Mouse (Mus musculus): ENCODE measurements around the gene Naa10. TPM values are rescaled to one million over a fixed set of nuclear protein-coding genes. Genes with fewer than 3 reads are reported as not detected.

The Naa10 gene
- 94.8 and 99.2 TPM in 2 replicates for polyA plus RNA-seq (2015; fragmentation: Nextera tagmentation; extraction: Ambion mirVana)

DNA sequence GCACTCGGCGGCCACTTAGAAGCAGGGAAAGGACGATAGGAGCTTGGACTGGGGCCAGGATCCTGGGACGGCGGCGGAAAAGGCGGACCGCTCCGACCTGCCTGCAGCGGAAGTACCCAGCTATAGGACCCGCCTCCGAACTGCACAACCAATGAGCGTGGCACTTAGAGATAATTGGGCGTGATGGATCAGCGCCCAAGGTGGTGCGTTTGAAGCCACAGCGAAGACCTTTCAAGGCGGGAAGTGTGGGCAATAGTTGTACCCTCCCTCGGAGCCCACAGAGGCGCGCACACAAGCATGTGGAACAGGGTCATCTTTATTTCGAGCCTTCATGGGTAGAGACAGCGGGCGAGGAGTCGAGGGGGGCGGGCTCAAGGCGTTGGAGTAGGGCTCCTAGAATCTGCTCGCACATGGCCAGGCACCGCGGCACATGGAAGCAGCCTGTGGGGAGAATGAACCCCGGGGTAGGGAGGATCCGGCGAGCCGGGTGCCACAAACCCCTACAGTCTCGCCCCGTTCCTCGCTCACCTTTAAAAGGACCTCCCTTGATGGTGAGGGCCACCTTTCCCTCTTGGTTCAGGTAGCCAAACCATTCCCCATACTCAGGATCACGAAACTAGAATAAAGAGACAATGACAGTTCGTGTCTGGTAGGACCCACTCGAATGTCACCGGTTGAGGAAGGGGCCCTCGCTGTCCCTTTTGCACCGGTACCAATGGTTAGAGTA, at the start of gene Naa10, which contains the start of gene Arhgap4:
Naa10 (minus strand) TSS at position 122 of the 727 bp plus-strand sequence.
Arhgap4 (minus strand) TSS at position 48 of the 727 bp plus-strand sequence.

DNA sequence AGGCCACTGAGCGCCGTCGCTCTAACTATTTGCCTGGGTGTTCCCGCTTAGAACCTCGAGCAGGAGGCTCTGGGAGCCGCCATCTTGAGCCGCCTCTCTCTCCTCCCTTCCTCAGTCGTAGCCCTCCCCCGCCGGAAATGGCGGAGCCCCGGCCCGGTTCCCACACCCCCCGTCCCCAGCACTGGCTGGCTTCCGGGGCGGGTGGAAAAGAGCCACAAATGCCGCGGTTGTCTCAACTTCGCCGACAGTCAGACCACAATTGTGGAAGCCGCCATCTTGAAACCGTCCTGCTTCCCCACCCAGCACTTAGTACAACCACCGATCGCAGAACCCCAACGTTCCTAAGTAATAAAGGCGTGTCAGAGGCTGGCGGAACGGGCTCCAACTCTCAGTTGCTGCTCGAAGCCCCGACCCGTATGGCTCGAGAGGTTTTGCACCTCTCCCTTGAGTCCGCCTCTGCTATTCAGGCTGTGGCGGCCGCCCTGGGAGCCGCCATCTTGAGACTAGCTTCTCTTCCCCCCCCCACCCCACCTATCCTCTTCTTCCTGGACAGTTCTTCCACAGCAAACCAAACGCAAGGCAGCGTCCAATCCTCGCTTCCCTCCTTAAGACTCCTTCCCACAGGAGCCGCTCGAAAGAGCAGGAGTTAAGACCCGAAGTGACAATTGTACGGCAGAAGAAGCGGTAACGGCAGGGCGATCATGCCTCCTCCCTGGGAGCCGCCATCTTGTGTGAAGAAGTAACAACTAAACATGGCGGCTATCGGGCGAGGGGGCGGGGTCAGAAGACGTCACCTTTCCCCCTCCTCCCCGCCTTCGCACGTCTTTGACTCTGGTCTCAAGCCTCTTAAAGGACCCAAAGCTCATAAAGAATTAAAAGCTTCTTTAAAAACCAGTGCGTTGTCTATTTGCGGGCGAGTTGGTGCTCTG, 44.8 kb upstream of the Naa10 start, which contains the start of gene Hcfc1:
Hcfc1 (minus strand) TSS at position 110 of the 929 bp plus-strand sequence.

DNA sequence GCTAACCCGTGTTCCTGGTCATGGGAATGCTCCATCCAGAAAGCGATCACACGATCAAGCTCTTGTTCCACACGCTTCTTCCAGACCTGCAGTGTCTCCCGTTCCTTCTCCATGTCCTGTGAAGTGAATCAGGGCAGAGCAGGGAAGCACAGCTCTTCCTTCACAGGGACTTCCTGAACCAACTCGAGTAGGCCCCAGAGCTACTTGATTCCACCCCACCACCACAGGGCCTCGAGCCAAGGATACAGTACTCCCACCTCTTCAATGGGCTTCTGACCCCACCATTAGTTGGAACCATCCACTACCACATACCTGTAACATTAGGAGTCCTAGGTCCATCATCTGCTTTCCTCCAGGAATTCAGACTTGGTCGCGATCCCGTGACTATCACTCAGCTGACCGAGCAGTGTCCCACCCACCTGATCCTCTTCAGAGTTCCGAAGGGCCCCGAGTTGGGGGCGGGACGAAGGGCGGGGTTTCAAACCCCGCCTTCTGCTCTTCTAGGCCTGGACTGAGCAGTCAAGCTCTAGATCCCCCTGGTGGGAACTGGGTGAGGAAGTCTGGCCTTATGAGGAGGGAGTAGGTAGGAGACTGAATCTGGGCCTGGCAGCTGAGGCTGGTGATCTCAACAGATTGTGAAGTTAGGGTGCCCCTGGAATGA, 8.8 kb upstream of the Naa10 start, which contains the start of gene Renbp:
Renbp (minus strand) TSS at position 449 of the 661 bp plus-strand sequence.

DNA sequence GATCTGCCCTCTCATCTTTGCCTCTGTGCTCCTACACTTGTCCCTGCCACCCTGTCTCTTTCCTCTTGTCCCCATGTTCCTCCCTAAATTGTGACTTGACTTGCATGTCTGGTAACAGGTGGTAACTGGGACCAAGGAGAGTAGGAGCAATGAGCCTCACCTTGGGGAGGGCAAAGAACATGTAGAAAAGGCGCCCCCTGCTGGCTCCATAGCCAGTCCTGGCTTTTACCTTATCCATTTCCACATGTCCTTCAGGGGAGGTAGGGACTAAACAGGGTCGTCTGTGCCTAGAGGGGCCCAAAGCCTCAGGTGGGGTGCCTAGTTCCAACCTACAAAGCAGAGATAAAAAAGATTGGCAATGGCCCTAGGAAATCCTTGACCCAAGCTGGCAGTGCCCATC, 26.0 kb downstream of the Naa10 start, which contains the start of gene L1cam:
L1cam (minus strand) TSS at position 387 of the 400 bp plus-strand sequence.

DNA sequence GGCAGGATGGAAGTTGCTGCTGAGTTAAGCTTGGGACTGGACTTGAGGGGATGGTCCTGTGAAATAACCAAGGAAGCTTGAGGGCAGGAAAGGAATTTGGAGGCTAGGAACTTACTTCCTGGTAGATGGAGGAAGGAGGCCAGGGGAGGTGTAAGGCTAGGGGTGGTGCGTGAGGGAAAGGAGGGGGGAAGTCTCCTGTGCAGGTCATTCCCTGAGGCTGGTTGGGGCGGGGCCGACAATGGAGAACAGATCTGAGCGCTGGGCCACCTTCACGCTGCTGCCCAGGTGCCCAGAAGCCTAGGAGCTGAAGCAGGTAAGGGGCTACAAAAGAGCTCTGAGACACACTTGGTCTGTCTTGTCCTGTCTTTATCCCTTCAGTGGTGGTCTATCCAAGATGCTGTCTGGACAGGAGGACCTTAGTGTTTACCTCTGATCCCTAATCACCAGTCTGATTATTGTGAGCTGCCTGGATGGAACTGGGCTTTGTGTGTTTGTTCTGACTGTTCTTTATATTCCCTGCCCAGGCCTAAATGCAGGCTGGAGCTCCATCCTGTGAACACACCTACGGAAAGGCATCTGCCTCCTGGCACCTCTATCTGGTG, 30.1 kb downstream of the Naa10 start, which contains the start of gene Avpr2:
Avpr2 (plus strand) TSS at position 552 of the 602 bp plus-strand sequence.

Other genes with a start within 250 kb of the Naa10 start
- 7.4 and 9.1 TPM in 2 replicates for gene Slc6a8, start 248.8 kb downstream of the Naa10 start, polyA plus RNA-seq (2015; fragmentation: Nextera tagmentation; extraction: Ambion mirVana)
- 128 and 207 TPM in 2 replicates for gene Bcap31, start 205.8 kb downstream of the Naa10 start, polyA plus RNA-seq (2015; fragmentation: Nextera tagmentation; extraction: Ambion mirVana)
- 16.4 and 17.3 TPM in 2 replicates for gene Abcd1, start 205.3 kb downstream of the Naa10 start, polyA plus RNA-seq (2015; fragmentation: Nextera tagmentation; extraction: Ambion mirVana)
- 1.3 and 1.6 TPM in 2 replicates for gene Plxnb3, start 164.9 kb downstream of the Naa10 start, polyA plus RNA-seq (2015; fragmentation: Nextera tagmentation; extraction: Ambion mirVana)
- gene Srpk3, start 147.5 kb downstream of the Naa10 start, polyA plus RNA-seq (2015; fragmentation: Nextera tagmentation; extraction: Ambion mirVana) = 218 and 242 TPM in 2 replicates
- 282 and 317 TPM in 2 replicates for gene Idh3g, start 135.0 kb downstream of the Naa10 start, polyA plus RNA-seq (2015; fragmentation: Nextera tagmentation; extraction: Ambion mirVana)
- gene Ssr4, start 134.9 kb downstream of the Naa10 start, polyA plus RNA-seq (2015; fragmentation: Nextera tagmentation; extraction: Ambion mirVana) = 163 and 171 TPM in 2 replicates
- 0.16 and 0.26 TPM in 2 replicates for gene Pdzd4, start 97.0 kb downstream of the Naa10 start, polyA plus RNA-seq (2015; fragmentation: Nextera tagmentation; extraction: Ambion mirVana)
- 0.10 TPM in 1 of 2 replicates, not detected in the other for gene Avpr2, start 29.8 kb downstream of the Naa10 start, polyA plus RNA-seq (2015; fragmentation: Nextera tagmentation; extraction: Ambion mirVana)
- gene L1cam, start 25.8 kb downstream of the Naa10 start, polyA plus RNA-seq (2015; fragmentation: Nextera tagmentation; extraction: Ambion mirVana) = 0.58 and 0.63 TPM in 2 replicates
- gene Arhgap4, start 74 bp downstream of the Naa10 start, polyA plus RNA-seq (2015; fragmentation: Nextera tagmentation; extraction: Ambion mirVana) = 0.77 and 2.1 TPM in 2 replicates
- 18.0 and 21.0 TPM in 2 replicates for gene Renbp, start 8.9 kb upstream of the Naa10 start, polyA plus RNA-seq (2015; fragmentation: Nextera tagmentation; extraction: Ambion mirVana)
- gene Hcfc1, start 44.4 kb upstream of the Naa10 start, polyA plus RNA-seq (2015; fragmentation: Nextera tagmentation; extraction: Ambion mirVana) = 20.1 and 20.3 TPM in 2 replicates
- 37.5 and 40.1 TPM in 2 replicates for gene Irak1, start 102.0 kb upstream of the Naa10 start, polyA plus RNA-seq (2015; fragmentation: Nextera tagmentation; extraction: Ambion mirVana)
- 0.79 TPM in 1 of 2 replicates, not detected in the other for gene Opn1mw, start 205.5 kb upstream of the Naa10 start, polyA plus RNA-seq (2015; fragmentation: Nextera tagmentation; extraction: Ambion mirVana)
- gene Mecp2, start 213.4 kb upstream of the Naa10 start, polyA plus RNA-seq (2015; fragmentation: Nextera tagmentation; extraction: Ambion mirVana) = 14.6 and 14.9 TPM in 2 replicates
- gene Tex28, start 245.9 kb upstream of the Naa10 start, polyA plus RNA-seq (2015; fragmentation: Nextera tagmentation; extraction: Ambion mirVana) = not detected in 2 replicates